Mouse (Mus musculus) forebrain, embryonic 16.5 days (tissue): ENCODE data around the gene Tmem254a. TPM values are rescaled to one million over a fixed set of nuclear protein-coding genes. Genes with fewer than 3 reads are reported as not detected.
"Not testable (repeated sequence)": the region's sequence is repeated elsewhere in the genome, so short reads cannot be mapped to it uniquely, and the experiment has no call there.

ENCODE experiments used
- ATAC-seq: fragments of 200-750 bp; cut with Nextera tagmentation; 2 replicates; pipeline ENCODE4 v1.8.0; 2017; ENCODE audit warnings: mild to moderate bottlenecking, moderate library complexity
- H3K27ac ChIP-seq: fragments of 300-500 bp; sonication (generic); 2 replicates; pipeline ENCODE4 v1.5.1; 2014; ENCODE audit warnings: low read length, control low read depth
- H3K27me3 ChIP-seq: fragments of 300-500 bp; sonication (generic); replicated peaks from 2 replicates; pipeline ENCODE4 v1.6.1; 2014; ENCODE audit warnings: low read length; ENCODE audit not compliant: control insufficient read depth, insufficient read depth
- H3K36me3 ChIP-seq: fragments of 300-500 bp; sonication (generic); 2 replicates; pipeline ENCODE4 v1.6.1; 2014; ENCODE audit not compliant: control insufficient read depth, insufficient read depth
- H3K4me1 ChIP-seq: fragments of 300-500 bp; sonication (generic); replicated peaks from 2 replicates; pipeline ENCODE4 v1.6.1; 2014; ENCODE audit warnings: low read length; ENCODE audit not compliant: control insufficient read depth, insufficient read depth
- H3K4me2 ChIP-seq: fragments of 300-500 bp; sonication (generic); 2 replicates; pipeline ENCODE4 v1.6.1; 2014; ENCODE audit warnings: mild to moderate bottlenecking, low read length, control low read depth
- H3K4me3 ChIP-seq: fragments of 300-500 bp; sonication (generic); replicated peaks from 2 replicates; pipeline ENCODE4 v1.5.1; 2014; ENCODE audit warnings: mild to moderate bottlenecking, low read length, control low read depth
- H3K9ac ChIP-seq: fragments of 300-500 bp; sonication (generic); replicated peaks from 2 replicates; pipeline ENCODE4 v1.6.1; 2014; ENCODE audit warnings: low read depth, low read length, control low read depth
- H3K9me3 ChIP-seq: fragments of 300-500 bp; sonication (generic); 2 replicates; pipeline ENCODE4 v1.6.1; 2016; ENCODE audit warnings: low read length; ENCODE audit not compliant: control insufficient read depth
- WGBS: fragments of 180-500 bp; shearing (Covaris S2); extraction: QIAGEN DNeasy Blood & Tissue Kit; methylation state at CpG from one replicate; pipeline ENCODE4 v1.1.7; 2014; 5-methylcytosine and 5-hydroxymethylcytosine counted together
- polyA plus RNA-seq: library from polyadenylated mRNA; unstranded; fragments of >200 nt; fragmentation: Nextera tagmentation; extraction: Ambion mirVana; gene quantifications from 2 replicates; pipeline ENCODE4 v1.2.1, GENCODE M21; 2015

The Tmem254a gene
- polyA plus RNA-seq = 2.9 and 3.9 TPM in 2 replicates

- H3K36me3 ChIP-seq, H3K27me3 ChIP-seq, H3K4me1 ChIP-seq, H3K9ac ChIP-seq, H3K4me2 ChIP-seq, H3K4me3 ChIP-seq, H3K27ac ChIP-seq, H3K9me3 ChIP-seq: not testable (repeated sequence)
- no CpG with 5 or more reads among the region's 10 CpGs for WGBS
- peak; percentile 91 for ATAC-seq
Observed at GRCm38 (mm10) chr14:25927562-25927881, at the start of gene Tmem254a. TSS of gene Tmem254a (minus strand) at chr14:25927672.

GRCm38 (mm10) chr14:25957861-25958260, 30.4 kb upstream of the Tmem254a start:
- not testable (repeated sequence) for H3K4me1 ChIP-seq, H3K4me2 ChIP-seq, ATAC-seq, H3K27me3 ChIP-seq, H3K27ac ChIP-seq, H3K9me3 ChIP-seq, H3K4me3 ChIP-seq, H3K9ac ChIP-seq, H3K36me3 ChIP-seq
- no CpG with 5 or more reads among the region's 3 CpGs for WGBS

GRCm38 (mm10) chr14:25938004-25938403, 10.5 kb upstream of the Tmem254a start, which contains the start of gene Cphx1:
TSS of gene Cphx1 (plus strand) at chr14:25938304.
- WGBS = no CpG with 5 or more reads among the region's 8 CpGs
- not testable (repeated sequence) for H3K9me3 ChIP-seq, H3K9ac ChIP-seq, H3K4me3 ChIP-seq, H3K27me3 ChIP-seq, ATAC-seq, H3K36me3 ChIP-seq, H3K27ac ChIP-seq, H3K4me1 ChIP-seq, H3K4me2 ChIP-seq

DNA sequence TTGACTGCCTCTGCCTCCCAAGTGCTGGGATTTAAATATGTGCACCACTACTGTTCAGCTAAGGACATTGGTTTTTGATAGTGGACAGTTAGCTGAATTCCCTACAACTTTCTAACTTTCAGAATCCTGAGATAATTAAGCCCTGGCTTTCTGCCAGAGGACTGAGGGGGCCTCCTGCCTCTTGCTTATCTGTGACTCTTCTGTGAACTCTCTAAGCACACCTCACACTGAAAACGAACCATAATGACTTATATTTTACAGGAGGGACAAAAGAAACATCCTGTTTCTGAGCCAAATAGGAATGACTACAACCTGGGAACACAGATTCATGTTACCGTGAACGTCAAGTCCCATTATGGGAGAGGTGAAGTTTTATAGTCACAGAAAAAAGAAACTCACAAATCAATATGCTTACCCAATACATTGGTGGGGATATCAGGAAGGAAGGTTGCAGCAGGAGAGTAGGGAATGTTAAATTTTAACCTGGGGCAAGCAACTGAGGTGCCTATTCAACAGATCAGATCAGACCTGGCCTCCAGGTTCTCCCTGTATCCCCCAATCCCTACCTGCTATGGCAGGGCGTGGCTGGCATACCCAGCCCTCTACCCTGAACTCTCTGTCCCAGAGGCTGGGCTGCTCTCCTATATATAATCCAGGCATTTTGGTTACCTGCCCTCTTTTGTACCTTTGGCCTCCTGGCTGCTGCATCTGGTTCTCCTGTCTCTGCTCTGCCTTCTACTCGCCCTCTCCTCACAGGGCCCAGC, 9.6 kb upstream of the Tmem254a start:
- not testable (repeated sequence) for H3K9me3 ChIP-seq, H3K9ac ChIP-seq, H3K4me3 ChIP-seq, H3K27ac ChIP-seq, H3K4me2 ChIP-seq, ATAC-seq, H3K36me3 ChIP-seq, H3K4me1 ChIP-seq, H3K27me3 ChIP-seq
- WGBS = no CpG with 5 or more reads among the region's 5 CpGs

DNA sequence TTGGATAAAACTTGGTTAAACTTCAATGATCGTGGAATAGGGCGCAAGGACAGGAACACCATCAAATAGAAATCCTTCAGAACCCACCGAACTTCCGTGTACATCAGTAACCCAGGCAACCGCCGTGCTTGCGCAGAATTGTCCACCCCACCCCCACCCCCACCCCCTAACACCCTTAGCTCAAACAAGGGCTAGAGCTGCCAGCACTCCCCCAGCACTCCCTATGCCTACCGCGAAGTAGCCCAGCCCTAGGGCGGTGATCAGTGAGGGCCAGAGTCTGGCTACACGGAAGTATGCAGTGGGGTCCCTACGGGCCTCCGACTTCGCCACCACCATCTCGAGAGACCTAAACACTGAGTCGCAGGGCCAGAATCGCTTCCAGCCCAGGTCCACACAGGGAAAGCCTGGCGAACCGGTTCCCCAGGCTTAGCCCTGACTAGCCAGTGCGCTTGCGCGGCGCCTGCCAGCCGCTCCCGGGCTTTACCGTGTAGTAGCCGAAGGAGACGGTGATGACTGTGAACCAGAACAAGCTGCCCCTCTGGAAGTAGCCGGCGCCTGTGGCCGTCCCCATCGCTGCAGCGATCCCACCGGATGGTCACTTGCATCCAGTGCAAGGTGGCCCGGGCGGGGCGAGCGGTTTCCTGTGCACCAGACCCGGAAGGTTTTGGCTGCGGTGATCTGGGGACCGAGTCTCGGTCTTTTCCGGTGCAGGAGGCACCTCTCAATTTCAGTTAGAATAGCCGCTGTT, 484 bp downstream of the Tmem254a start:
- H3K27ac ChIP-seq, H3K36me3 ChIP-seq, H3K4me3 ChIP-seq, H3K9me3 ChIP-seq, H3K4me2 ChIP-seq, H3K4me1 ChIP-seq, H3K27me3 ChIP-seq, H3K9ac ChIP-seq: not testable (repeated sequence)
- no CpG with 5 or more reads among the region's 44 CpGs for WGBS
- ATAC-seq = peak; percentile 93

GRCm38 (mm10) chr14:25918427-25919170, 8.9 kb downstream of the Tmem254a start:
- not testable (repeated sequence) for H3K9me3 ChIP-seq, H3K9ac ChIP-seq, H3K27ac ChIP-seq, H3K4me3 ChIP-seq, H3K27me3 ChIP-seq, H3K4me2 ChIP-seq, H3K4me1 ChIP-seq, ATAC-seq, H3K36me3 ChIP-seq
- no CpG with 5 or more reads among the region's 5 CpGs for WGBS

GRCm38 (mm10) chr14:25908976-25909375, 18.5 kb downstream of the Tmem254a start:
- H3K27me3 ChIP-seq, H3K4me2 ChIP-seq, H3K4me1 ChIP-seq, H3K4me3 ChIP-seq, H3K9ac ChIP-seq, H3K36me3 ChIP-seq, ATAC-seq, H3K9me3 ChIP-seq, H3K27ac ChIP-seq: not testable (repeated sequence)
- WGBS = no CpG with 5 or more reads among the region's 8 CpGs

DNA sequence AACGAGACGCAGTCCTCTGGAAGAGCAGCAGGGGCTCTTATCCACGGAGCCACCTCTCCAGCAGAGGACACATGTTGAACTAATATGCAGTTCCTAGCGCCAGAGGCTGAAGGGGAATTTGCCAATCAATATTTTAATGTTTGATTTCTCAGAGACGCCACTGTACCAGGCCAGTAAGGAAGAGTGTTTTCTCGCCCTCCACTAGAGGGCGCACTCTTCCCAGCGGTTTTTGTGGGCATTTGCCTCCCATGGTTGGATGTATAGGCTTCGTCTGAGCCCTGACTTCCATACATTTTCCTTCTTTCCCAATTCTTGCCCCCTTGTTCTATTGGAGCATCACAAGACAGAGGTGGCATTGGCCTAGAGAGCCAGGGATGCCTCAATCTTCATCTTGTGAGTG, 20.2 kb downstream of the Tmem254a start:
- not testable (repeated sequence) for H3K4me2 ChIP-seq, H3K4me1 ChIP-seq, H3K9me3 ChIP-seq, H3K27ac ChIP-seq, H3K36me3 ChIP-seq, ATAC-seq, H3K4me3 ChIP-seq, H3K9ac ChIP-seq, H3K27me3 ChIP-seq
- WGBS = no CpG with 5 or more reads among the region's 9 CpGs

DNA sequence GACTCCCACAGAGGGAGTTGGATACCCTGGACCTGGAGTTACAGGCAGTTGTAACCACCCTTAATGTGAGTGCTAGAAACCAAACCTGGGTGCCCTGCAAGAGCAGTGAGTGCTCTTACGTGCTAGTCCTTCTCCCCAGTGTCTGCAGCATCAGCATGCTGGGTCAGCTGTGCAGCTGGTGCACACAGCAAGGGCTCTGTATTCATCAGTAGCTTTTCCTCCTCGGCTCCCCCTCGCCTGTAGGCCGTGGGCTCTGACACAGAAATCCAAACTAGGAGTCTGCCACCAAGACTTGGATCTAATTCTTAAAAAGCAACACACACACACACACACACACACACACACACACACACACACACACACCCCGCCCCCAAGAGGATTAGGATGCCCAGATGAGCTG, 22.2 kb downstream of the Tmem254a start:
- no CpG with 5 or more reads among the region's 5 CpGs for WGBS
- not testable (repeated sequence) for H3K4me2 ChIP-seq, H3K4me1 ChIP-seq, H3K27me3 ChIP-seq, H3K9me3 ChIP-seq, H3K4me3 ChIP-seq, H3K27ac ChIP-seq, H3K9ac ChIP-seq, H3K36me3 ChIP-seq, ATAC-seq
